Mouse (Mus musculus): ENCODE measurements at regions not wholly inside any gene's neighbourhood (a gene's known extent, or its start where the extent isn't known, plus 50 kb on each side); places are given as distances from the start of the nearest gene placed in this dataset.
A peak's percentile ranks its signal among the peaks of the same experiment; 100 is the strongest.

DNA sequence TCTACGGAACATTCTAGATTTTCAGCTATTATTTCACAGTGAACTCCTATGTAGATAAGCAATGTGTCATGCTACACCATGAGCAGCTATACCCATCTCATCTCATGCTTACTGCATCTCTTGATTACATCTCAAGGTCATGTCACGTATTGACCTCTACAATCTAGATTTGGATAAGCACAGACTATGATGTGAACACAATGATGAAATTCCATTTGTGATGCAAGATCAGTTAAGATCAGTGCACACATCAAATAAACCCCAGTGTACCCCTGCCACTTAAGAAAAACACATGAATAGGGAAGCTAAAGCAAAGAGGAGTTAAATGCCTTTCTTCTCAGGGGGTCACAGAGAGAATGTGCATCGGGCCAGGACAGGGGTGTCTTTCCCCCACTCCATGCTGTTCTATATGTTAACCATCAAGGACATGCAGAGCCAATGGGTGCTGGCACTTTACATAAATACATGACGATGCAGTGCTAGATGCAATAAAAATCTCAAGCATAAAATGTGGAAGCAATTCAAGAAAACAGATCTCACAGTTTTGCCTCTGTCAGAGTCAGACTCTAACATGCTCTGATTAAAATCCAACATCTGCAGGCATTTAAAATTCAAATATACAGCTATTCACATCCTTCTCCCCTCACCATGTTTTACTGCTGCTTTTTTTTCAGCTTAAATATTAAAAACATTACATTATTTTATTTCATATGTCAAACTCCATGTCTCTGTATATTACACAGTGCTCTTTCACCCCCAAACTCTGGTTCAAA lies 157.1 kb upstream of the Gm15217 start:
- DNase-seq, result no peak

DNA sequence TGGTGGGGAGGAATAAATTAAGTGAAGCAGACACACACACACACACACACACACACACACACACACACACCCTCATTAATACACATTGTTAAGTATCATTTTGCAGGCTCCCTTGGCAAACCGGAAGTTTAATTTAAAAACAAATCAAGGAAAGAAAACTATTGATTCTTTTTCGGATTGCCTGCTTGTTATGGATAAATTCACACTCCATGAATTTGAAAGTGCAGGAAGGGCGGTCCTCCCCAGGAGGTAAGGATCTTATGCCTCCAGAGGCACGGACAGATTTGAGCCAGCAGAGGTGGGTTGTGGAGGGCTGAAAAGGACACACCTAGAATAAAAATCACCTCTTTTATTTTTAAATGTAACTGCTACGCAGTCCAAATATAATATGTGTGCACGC lies 156.2 kb upstream of the Gm15217 start:
- DNase-seq, result no peak

DNA sequence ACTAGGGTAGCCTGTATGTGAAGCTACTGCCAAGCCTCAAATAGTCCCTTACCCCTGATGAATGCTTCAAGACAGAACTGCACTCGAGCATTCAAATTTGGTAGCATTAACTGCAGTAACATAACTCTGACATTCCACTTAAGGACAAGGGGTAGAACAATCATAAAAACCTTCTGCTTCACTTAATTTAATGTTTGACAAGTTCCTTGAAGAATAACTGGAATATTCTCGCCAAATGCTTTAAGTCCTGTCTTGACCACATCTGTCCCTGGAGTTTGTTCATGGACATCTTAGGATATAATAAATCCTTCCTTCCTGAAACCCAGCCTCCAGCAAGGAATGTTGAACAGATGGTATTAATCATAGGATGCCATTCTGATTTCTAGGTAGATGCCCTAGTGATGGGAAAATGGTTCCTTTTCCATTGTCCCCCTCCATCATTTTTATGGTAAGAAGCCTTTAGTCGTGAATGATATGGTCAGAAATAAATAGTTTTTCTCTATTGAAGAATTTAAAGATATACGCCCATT lies 154.7 kb upstream of the Gm15217 start:
- no peak for DNase-seq

DNA sequence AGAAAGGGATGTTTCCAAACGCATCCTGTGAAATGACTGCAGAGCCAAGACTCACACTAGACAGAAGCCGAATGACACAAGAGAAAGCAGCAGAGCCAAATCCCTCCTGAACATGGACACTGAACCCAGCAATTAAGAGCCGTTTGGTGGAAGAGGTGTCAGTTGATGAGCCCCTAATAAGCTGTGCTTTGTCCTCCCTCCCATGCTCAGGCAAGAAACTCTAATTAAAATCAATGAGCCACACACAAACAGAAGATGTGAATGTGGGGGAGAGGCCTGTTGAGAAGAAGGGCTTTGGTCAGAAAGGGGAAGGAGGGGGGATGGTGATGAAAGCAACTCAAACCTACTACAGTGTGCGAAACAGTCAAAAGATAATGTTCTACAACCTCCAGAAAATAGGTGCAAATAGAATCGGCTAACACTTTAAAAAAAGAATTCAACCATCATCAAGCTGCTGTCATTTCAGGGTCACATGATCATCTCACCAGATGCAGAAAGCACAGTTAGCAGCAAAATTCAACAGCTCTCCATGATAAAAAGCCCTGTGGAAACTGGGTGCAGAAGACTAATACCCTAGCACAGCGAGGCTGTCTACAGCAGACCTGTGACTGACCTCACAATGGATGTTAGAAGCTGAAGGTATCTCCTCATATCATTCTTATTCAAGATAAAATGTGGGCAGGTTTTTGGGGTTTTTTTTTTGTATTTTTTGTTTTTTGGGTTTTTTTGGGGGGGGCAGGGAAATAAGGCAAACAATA lies 153.2 kb upstream of the Gm15217 start:
- DNase-seq, result no peak

DNA sequence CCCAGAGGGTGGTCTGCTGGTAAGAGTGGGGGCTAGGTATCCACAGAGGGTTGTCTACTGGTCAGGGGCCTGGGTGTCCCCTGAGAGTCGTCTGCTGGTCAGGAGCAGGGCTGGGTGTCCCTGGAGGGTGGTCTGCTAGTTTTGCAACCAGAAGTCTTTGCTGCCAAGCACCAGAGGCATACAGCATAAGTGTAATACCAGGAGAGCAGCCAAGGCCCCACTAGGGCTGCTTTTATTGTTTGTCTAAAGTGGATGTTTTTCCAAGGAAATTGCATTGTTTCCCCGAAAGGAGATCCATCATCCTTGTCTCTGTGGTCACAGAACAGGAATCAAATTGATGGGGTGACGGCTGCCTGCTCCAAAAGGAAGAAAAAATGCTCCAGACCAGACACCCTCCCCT lies 145.2 kb upstream of the Gm15217 start:
- no peak for DNase-seq

DNA sequence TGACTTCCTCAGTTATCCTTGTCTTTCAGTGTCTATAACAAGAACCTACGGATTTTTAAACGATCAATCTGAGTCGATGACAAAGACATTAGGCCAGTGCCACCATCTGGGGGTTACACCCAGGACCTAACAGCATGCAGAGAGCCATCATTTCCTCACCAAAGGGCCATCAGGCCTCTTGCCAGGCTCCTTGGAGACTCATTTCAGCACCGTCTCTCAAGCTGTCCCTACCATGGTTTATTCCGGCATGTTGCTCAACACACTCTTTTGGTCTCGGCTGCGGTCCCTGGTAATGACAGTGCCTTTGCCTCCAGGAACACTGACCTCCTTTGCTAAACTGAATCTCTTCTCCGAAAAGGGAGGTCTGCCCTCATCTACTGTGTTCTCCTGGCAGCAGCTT lies 144.4 kb upstream of the Gm15217 start:
- DNase-seq, result no peak

DNA sequence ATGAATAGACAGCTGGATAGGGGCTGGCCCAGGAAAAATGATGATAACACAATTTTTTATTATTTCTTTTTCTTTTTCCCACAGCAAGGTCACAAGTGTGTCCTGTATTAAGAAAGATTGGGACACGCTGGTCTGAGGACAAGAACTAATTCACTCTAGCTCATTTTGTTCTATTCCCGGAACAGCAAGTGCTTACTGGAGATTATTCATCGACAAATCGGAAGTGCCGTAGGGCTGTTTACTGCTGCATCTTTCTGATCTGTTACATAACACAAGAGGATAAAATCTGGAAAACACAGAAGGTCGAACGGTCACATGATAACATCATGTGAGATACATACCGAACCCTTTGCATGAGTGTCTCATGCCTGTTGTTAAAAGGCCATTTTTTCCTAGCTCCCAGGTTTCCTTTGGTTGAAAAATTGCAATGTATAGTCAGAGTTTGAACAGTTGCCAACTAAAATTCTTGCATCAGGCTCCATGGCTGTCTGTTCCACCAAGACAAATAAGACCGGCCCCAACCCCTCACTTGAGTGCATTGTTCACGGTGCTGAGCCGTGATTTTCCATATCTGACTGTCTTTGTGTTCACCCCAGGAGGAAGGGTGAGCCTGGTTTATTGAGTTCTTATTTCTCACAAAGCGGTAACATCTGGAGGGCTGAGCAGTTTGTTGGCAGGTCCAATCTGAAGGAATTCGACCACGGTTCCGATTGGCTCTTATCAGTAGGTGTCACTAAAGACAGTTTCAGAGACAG lies 139.0 kb upstream of the Gm15217 start:
- no peak for DNase-seq

DNA sequence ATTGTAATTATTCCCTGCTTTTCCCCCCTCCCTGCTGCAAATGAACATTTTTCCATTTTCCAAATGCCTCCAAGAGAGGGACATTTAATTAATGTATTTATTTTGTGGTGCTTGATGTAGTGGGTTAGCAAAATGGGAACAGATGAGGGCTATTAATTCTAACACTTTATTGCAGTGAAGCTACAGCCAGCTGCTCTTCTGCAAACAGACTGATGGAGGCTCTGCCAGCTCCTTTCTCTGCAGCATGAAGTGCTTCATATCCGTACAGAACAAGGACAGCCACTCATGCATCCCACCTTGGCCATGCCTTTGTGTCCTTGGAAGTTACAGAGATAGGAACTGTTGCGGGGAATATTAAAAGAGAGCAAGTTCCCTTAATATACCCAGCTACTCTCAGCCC lies 138.3 kb upstream of the Gm15217 start:
- DNase-seq, result no peak

DNA sequence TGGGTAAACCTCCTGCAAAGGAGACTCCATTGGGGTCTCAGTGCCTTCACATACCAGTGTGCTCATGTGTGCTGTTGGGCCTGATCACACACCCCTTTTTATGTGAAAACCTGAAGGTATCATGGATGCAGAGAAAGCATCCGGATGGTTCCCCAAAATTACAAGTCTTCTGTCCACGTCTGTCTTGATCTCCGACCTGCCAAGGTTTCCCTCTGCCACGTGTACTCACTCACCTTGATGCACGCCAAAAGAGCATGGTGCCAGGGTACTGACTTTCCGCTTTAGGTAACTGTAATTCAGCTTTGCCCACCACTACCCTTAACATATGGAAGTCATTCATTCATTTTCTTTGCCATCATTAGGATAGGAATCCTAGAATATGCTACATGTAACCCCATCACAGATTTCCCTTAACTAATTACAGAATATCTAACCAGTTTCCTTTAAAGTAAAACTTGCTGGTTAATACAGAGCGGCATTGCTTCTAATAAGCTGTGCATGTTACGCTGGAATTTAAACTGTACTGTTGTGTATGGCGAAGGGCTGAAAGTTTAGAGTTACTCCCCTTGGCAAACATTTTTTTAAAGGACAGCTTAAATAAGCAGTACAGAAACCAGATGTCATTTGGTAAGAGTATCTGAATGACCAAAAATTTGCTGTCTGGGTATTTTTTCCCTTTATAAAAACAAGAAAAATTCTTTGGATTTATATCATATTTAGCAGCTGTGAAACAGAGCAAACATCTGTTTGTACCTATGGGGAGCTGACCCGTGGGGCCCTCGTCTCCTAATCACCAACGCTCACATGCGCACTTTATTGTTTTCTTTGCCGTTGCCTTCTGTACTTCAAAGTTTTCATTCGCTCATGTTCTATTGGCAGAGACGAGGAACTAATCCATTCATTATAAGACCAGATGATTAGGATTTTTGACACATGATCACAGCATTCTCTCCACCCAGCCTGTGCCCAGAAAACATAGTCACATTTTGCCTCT lies 131.4 kb upstream of the Gm15217 start:
- DNase-seq, result no peak

DNA sequence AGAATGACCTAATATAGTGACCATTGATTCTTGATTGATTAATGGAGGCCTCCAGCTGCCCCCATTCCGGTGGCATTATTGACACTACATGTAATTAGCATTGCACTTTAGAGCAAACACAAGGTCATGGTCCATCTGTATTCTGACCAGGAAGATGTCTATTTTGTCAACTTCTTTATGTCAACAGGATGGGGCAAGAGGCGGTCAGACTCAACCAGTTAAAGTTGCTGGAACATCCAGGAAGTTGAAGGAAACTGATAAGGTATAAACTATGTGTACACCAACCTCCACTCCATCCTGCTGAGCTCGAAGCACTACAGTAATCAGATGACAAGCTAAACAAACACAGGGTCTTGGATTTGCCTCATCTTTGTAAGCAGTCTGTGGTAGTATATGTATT lies 130.1 kb upstream of the Gm15217 start:
- DNase-seq, result no peak

DNA sequence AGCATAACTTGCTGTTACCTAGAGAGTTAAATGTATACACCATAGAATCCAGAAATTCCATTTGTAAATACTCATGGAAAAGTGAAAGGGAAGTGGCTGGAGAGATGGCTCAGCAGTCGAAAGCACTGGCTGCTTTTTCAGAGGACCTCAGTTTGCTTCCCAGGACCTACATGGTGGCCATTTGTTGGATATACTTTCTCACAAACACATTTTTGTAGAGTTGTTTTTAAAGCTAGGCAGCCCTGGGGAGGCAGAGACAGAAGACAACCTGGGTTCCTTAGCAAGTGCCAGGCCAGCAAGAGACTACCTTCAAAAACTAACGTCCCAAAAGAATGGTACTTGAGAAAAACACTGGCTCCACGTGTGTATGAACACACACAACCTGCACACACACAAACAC lies 124.0 kb upstream of the Gm15217 start:
- no peak for DNase-seq

DNA sequence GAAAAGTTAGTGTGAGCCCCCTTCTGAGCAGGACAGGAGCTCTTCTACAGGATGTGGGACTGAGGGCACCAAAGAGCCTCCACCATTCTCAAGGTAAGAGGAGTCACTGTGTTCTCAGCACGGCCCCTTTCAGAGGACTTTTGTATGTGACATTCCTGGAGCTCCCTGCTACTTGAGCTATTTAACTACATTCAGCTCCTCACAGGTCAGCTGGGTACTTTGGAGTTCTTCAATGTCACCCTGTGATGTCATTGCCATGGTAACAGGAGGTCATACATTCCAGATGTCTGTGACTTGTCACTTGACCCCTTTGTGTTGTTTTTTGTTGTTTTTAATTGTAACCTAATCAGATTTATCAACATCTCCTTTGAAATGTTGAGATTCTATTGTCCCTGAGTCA lies 122.9 kb upstream of the Gm15217 start:
- DNase-seq, result no peak

DNA sequence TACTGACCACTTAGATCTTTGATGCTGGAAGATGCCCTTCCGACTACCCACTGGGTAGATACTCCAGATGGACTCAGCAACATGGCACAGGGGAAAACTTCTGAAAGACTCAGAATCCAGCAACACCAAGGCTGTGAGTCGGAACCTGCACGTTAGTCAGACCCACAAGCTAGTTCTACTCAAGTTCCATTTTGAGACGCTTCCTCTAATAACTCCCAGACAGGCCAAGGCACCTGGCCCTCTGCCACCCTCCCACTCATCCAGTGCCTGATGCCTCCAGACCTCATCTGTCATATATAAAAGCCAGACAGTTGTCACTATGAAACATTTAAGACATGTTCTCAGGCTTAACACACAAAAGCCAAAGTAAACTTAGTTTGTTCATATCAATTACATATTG lies 121.9 kb upstream of the Gm15217 start:
- DNase-seq, result no peak

DNA sequence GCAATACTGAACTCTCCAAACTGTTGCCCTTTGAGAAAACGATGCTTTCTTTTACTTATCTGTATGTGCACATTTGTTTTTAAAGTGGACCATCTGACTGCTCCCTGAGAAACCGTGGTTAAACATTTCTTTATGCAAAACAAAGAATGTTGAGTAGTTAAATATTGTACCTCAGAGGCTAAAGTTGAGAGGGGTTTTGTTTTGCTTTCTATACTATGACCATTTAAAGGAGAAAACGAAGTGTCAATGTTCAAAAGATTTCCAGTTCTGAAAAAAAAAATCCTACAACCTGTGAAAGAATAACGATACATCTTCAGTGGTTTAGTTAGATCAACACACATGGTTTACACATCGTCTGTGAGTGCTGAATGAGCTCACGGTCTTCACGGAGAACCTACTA lies 120.7 kb upstream of the Gm15217 start:
- no peak for DNase-seq

DNA sequence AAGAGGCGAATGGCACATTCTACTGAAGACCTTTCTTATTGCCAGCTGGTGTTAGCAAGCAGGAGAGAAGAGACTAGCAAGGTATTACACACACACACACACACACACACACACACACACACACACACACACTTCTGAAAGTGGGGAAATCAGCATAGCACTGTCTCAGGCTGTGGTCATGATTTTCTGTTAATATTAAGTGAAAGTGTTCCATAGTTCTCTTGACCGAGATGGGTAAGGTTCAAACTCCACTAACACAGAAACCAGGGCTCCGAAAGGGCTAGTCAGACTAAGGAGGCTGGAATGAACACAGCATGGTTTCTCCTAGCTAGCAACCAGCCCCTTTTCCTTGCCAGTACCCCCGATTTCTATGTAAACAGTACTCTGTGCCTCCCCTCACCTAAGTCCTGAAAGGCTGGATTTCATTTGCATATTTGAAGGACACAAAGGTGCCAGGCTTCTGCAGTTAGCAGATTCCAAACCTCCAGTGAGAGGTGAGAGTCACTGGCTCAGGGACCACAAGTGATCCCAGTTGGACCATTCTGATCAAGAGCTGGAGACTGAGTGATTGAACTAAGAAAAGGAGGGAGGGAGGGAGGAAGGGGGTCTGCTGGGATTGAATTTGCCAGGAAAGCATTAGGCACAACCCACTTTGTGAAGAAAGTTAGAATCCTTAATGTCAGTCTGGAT lies 118.8 kb upstream of the Gm15217 start:
- no peak for DNase-seq

DNA sequence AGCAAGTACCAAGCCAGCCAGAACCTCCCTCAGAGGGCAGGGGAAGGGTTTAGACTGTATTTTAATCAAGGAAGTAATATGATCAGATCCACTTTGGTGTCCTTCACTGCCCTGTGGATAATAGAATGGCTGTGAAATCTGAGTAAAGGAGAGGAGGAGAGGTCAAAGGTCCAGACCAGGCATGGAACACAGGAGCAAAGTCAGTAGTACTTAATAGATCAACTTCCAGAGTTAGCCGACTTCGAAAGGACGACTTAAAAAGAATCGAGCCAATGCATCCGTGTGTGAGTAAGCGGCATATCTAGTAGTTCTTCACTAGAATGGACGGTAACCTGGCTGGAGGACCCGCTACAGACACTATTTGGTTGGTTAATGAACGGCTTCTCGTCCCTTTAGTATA lies 103.8 kb upstream of the Gm15217 start:
- DNase-seq, result no peak

DNA sequence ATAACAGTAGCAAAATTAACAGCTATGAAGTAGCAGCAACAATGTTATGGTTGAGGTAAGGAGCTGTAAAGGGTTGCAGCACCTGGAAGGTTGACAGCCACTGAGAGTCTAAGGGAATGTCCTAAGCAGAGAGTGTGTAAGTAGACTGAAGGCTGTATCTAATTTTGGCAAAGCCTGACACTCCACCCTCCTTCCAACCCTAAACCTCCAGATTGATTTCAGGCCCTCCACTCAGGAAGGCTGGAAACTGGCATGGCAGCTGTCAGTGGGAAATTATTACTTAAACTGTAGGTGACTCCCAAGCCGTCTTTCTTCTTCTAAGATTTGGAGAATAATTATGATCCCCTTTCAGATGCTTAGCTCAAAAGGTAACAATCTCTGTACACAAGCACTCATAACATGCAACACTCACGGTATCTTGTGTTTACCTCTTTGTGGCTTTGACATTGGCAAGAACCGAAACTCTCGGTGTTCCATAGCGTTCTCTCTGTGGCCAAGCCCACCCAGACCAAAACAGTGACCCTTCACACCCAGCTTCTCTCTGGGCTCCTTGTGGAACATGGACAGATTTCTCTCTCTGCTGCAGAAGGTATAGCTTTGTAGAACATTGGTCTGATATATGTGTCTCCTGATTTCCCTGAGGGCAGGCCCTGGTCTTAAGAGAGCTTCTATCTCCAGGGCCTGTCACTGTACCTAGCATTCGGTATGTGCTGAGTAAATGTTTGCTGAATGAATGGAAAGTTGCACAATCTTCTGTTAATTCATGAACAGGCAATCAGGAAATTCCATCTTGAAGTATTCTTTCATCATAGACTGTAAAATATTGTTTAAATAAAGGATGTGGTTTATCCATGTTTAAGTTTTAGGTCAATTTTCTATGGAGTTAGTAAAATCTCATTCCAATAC lies 102.0 kb upstream of the Gm15217 start:
- DNase-seq, result no peak

DNA sequence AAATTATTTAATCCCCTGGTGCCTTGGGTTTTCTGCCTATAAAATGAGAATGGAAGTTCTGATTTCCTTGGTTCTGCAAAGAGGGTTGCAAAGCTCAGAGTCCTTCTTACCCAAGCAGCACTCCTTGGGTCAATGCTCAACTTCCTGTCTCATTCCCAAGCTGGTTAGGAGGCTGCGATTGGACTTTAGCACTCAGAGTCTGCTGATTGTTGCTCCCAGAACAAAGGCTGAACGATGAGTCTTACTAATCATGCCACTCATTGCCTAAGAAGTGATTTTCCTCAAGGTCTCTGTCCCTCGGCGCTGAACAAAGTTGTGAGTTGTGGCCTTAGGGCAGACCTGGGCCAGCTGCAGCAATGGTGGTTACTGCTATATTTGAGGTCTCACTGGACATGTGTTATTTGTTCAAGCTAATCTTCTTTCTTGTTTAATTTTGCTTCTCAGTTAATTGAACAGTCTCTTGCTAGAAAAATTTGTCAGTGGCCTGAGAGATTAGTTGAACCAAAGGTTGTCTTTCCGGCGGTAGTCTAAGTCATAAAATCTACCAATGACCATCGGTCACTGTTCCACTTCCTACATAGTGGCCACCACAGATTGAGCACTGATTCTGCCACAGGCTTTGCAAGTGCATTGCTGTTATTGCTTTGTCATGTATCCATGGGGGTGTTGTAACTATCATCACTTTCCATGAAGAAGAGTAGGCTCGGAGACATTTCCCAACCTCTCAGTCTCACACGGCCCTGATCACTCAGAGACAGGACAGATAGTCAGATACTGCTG lies 101.2 kb upstream of the Gm15217 start:
- DNase-seq, result peak; percentile 8

DNA sequence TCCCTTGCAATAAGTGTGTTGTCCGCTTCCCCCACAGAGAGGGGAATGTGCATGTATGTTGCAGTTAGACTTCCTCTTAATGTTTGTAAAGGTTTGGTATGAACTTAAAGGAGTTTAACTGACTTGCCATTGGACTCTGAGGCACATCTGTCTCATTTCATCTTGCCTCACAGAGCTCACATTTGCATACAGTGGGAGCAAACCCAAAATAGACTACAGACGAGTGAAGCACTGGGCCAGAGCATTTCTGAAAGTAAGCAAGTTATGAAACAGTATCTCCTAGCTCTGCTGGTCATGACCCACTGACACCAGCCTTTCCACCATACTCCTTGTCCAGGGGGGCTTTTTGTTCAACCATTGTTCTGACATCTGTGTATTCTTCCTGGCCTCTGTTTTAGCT lies 86.8 kb upstream of the Gm15217 start:
- no peak for DNase-seq
